Mouse (Mus musculus) limb, embryonic 11.5 days (tissue): ENCODE measurements at regions not wholly inside any gene's neighbourhood (a gene's known extent, or its start where the extent isn't known, plus 50 kb on each side); places are given as distances from the start of the nearest gene placed in this dataset.

Experiments
- ATAC-seq: fragments of 200-750 bp; cut with Nextera tagmentation; 2 replicates; pipeline ENCODE4 v1.8.0; 2017; ENCODE audit warnings: low read depth; ENCODE audit not compliant: insufficient number of reproducible peaks, low FRiP score, low TSS enrichment
- DNase-seq: peaks from one replicate; pipeline ENCODE4 v3.0.0-alpha.2; 2015; ENCODE audit warnings: low spot score
- H3K27ac ChIP-seq: fragments of 300-500 bp; sonication (generic); replicated peaks from 2 replicates; pipeline ENCODE4 v1.5.1; 2014; ENCODE audit warnings: low read depth, mild to moderate bottlenecking, low read length
- H3K27me3 ChIP-seq: fragments of 300-500 bp; sonication (generic); 2 replicates; pipeline ENCODE4 v1.6.1; 2014; ENCODE audit warnings: mild to moderate bottlenecking, low read length, mixed read lengths; ENCODE audit not compliant: control insufficient read depth, insufficient read depth
- H3K36me3 ChIP-seq: fragments of 300-500 bp; sonication (generic); 2 replicates; pipeline ENCODE4 v1.6.1; 2014; ENCODE audit warnings: mild to moderate bottlenecking, low read length, moderate library complexity, mixed read lengths; ENCODE audit not compliant: control insufficient read depth, insufficient read depth
- H3K4me1 ChIP-seq: fragments of 300-500 bp; sonication (generic); 2 replicates; pipeline ENCODE4 v1.6.1; 2014; ENCODE audit warnings: low read length, mixed read lengths; ENCODE audit not compliant: control insufficient read depth, insufficient read depth
- H3K4me2 ChIP-seq: fragments of 300-500 bp; sonication (generic); 2 replicates; pipeline ENCODE4 v1.6.1; 2014; ENCODE audit warnings: low read depth, mild to moderate bottlenecking, moderate library complexity; ENCODE audit not compliant: severe bottlenecking
- H3K4me3 ChIP-seq: fragments of 300-500 bp; sonication (generic); 2 replicates; pipeline ENCODE4 v1.5.1; 2014; ENCODE audit warnings: low read depth, low read length
- H3K9ac ChIP-seq: fragments of 300-500 bp; sonication (generic); 2 replicates; pipeline ENCODE4 v1.6.1; 2014; ENCODE audit warnings: mild to moderate bottlenecking, low read length
- H3K9me3 ChIP-seq: fragments of 300-500 bp; sonication (generic); 2 replicates; pipeline ENCODE4 v1.6.1; 2016; ENCODE audit warnings: low read length; ENCODE audit not compliant: control insufficient read depth
- WGBS: fragments of 180-500 bp; shearing (Covaris S2); extraction: QIAGEN DNeasy Blood & Tissue Kit; methylation state at CpG from one replicate; pipeline ENCODE4 v1.1.7; 2014; 5-methylcytosine and 5-hydroxymethylcytosine counted together

DNA sequence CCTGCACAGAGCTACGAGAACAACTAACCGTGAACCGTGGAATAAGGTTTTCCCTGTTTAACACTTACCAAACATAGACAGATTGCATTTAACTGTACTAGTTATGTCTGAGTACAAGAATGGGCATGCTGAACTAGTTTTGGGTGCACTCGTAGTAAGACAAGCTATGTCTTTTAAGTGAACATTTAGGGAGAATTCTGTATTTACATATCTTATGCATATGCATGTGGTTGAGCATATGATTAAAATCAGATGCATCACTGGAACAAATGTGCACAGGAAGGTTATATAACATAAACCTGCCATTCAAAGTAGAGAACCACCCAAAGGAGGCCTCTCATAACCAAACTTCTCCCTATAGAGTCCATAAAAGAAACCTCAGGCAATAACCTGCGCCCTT lies 140.3 kb downstream of the Snx10 start:
- Histone ChIP-seq H3K4me3 (no peak overlapping the region), H3K9ac (no peak overlapping the region), H3K27ac (no peak overlapping the region), H3K36me3 (no peaks in the 10 kb centered on the region), H3K4me2 (no peak overlapping the region), H3K27me3 (no peaks in the 10 kb centered on the region), H3K9me3 (peaks cover 3% of the 10 kb centered on the region; the same call in 1 of the 2 replicates), H3K4me1 (no peaks in the 10 kb centered on the region)
- ATAC-seq (no peak), DNase-seq (no peak)
- 93% methylated on average over 5 of the region's 5 CpGs for WGBS

DNA sequence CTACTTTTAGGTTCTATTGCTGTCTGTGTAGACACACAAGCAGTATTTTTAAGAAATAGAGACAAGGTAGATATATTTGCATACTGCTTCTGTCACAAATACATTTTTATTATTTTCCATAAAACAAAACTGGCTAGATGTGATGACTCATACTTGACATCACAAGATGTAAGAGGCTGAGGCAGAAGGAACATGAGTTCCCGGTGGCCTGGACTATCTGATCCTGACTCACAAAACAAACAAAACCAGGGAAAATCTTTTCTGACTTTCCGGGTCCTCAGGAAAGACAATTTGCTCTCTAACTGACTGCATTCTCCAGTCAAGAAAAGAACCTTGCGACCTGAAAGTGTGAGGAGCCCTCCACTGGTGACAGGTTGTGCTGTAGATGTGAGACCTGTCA lies 143.3 kb downstream of the Snx10 start:
- no peak overlapping the region for H3K27ac ChIP-seq
- WGBS, result 83% methylated on average over 3 of the region's 3 CpGs
- no peaks in the 10 kb centered on the region for H3K36me3 ChIP-seq
- no peak overlapping the region for H3K9ac ChIP-seq
- H3K4me1 ChIP-seq, result no peaks in the 10 kb centered on the region
- DNase-seq (no peak), ATAC-seq (no peak)
- H3K4me2 ChIP-seq, result no peak overlapping the region
- H3K27me3 ChIP-seq, result no peaks in the 10 kb centered on the region
- H3K4me3 ChIP-seq, result no peak overlapping the region
- H3K9me3 ChIP-seq, result peaks cover 3% of the 10 kb centered on the region; the same call in 1 of the 2 replicates

DNA sequence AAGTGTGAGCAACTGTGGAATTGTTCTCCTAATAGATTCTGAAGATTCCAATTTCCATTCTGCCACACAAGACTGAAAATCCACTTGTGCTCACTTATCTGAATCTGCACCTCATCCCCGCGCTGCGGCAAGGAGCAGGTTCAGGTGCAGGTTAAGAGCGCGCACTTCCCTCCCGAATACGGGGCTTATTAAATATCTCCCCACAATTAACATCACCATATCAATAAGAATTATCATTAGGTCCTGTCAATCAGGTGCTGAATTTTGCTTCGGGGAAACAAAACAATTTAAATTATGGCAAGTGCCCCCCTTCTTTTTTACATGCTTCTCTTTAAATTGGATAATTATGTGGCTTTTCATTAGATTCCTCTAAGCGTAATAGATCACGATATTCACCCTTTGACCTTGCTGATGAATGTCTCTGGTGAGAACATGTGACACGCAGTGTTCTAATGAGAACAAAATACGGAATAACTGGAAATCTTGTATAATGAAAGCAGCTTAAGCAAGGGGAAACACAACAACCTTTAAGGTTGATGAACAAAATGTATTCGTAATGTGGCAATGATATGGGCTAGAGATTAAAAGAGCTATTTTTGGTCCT lies 151.7 kb downstream of the Snx10 start:
- Histone ChIP-seq H3K9ac (no peak overlapping the region), H3K9me3 (no peaks in the 10 kb centered on the region), H3K4me1 (peaks cover 3% of the 10 kb centered on the region), H3K27me3 (no peaks in the 10 kb centered on the region), H3K4me2 (no peak overlapping the region), H3K27ac (no peak overlapping the region), H3K4me3 (no peak overlapping the region), H3K36me3 (no peaks in the 10 kb centered on the region)
- DNase-seq (no peak), ATAC-seq (no peak)
- 79% methylated on average over 13 of the region's 13 CpGs for WGBS

DNA sequence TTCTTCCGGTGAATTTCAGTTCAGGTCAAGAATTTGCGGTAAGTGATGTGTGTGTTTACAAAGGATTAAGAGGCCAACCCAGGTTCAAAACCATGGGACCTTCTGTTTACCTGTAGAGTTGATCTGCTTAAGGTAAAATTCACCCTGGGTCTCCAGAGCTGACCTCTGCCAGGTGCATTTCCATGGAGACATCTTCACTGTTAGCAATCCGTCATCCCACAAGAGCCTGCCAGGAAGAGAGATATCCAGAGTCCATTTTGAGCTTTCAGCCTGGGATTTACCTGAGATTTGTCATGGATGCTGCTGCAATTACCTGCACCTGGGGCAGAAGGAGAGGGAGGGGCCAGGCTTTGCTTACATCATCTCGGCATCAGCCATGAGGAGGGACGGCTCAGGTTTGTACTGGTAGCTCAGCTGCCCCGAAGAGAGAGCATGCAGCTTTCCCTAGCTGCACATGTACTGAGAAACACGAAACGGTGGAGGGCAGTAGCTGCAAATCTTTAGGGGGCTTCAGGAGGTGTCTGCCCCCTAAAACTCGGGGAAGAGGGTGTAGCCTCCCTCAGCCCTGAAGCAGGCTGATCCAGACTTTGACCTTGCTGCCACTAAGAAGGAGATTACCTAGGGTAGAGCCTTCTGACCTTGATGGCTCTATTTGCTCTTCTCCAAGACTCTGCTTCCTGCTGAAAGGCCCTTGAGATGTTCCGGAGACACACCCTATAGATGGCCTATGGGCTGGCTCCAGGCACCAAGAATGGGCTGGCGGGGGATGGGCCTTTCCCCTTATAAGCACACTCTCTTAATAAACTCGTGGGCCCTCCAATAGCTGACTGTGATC lies 153.7 kb downstream of the Snx10 start:
- H3K27ac ChIP-seq, result no peak overlapping the region
- no peak for DNase-seq
- H3K27me3 ChIP-seq, result no peaks in the 10 kb centered on the region
- no peak for ATAC-seq
- WGBS, result 81% methylated on average over 12 of the region's 12 CpGs
- no peak overlapping the region for H3K4me3 ChIP-seq
- H3K4me2 ChIP-seq, result no peak overlapping the region
- H3K9me3 ChIP-seq, result no peaks in the 10 kb centered on the region
- no peak overlapping the region for H3K9ac ChIP-seq
- H3K36me3 ChIP-seq, result no peaks in the 10 kb centered on the region
- peaks cover 7% of the 10 kb centered on the region for H3K4me1 ChIP-seq

DNA sequence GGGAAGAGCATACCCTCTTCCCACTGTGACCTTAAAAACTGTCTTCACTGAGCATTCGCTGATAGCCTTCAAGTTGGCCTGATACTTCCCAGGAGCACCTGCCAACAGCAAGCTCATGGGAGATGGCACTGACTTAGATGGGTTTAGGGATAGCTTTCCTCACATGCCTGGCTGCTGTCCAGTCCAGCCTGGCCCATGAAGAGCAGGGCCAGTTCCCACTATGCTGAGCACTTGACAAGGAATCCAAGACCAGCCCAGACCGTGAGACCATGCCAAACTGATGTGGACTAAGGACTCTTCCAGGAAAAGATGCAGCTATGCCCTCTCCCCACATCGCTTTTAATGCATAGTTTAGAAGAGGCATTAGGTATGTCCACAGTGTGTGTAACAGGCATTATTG lies 155.0 kb downstream of the Snx10 start:
- H3K27me3 ChIP-seq, result no peaks in the 10 kb centered on the region
- no peak overlapping the region for H3K27ac ChIP-seq
- no peak overlapping the region for H3K4me2 ChIP-seq
- DNase-seq (no peak), ATAC-seq (no peak)
- no peaks in the 10 kb centered on the region for H3K36me3 ChIP-seq
- H3K4me1 ChIP-seq, result peaks cover 7% of the 10 kb centered on the region
- no peak overlapping the region for H3K9ac ChIP-seq
- WGBS, result 90% methylated on average over 3 of the region's 3 CpGs
- H3K4me3 ChIP-seq, result no peak overlapping the region
- H3K9me3 ChIP-seq, result no peaks in the 10 kb centered on the region

DNA sequence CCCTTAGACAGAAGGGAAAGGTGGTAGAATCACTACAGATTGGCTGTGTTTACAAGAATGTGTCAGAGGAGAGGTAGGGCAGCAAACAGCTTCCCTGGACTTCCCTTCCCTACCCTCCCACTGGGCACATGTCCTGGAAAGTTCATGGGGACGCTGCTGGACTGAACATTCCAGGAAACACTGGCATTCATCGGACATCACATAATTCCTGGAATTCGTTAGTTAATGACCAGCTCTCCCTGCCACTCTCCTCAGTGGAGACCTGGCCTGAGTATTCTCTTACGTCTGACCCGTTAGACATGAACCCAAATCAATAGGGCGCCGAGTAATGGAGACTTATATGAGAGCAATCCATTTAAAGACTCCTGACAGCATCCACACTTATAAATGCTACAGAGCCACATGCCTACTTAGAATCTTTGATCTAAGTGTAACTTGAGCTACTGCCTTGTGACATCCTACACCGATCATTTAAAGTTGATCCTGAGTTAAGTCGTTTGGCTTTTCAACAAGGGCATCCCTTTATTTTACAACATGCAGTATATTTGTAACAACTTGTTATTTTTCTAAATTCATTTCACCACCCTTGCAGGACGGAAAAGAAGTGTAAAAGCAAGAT lies 156.6 kb downstream of the Snx10 start:
- no peaks in the 10 kb centered on the region for H3K27me3 ChIP-seq
- H3K4me3 ChIP-seq, result no peak overlapping the region
- H3K4me1 ChIP-seq, result peaks cover 13% of the 10 kb centered on the region
- 13% methylated on average over 10 of the region's 10 CpGs for WGBS
- H3K9ac ChIP-seq, result no peak overlapping the region
- H3K36me3 ChIP-seq, result no peaks in the 10 kb centered on the region
- no peak for DNase-seq
- no peaks in the 10 kb centered on the region for H3K9me3 ChIP-seq
- ATAC-seq, result no peak
- no peak overlapping the region for H3K4me2 ChIP-seq
- H3K27ac ChIP-seq, result no peak overlapping the region

DNA sequence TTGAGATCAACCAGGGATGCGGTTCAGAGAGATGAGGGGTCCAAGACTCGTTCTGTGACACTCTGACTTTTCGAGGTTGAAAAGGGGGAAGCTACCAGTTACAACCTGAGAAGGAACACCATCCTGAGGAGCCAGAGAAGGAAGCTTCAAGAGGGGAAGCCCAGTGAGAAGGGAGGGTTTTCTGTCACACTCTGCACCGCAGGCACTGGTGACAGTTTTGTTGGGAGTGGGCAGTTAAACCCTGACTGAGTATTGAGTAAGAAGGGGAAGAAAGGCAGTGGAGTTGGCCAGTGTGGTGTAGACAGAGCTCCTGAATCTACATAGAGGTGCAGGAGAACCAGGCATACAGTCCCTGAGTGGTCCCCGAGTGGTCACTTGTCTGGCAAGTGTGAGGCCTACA lies 159.4 kb downstream of the Snx10 start:
- ATAC-seq (no peak), DNase-seq (no peak)
- no peak overlapping the region for H3K9ac ChIP-seq
- no peaks in the 10 kb centered on the region for H3K36me3 ChIP-seq
- H3K4me3 ChIP-seq, result no peak overlapping the region
- no peaks in the 10 kb centered on the region for H3K9me3 ChIP-seq
- WGBS, result 92% methylated on average over 5 of the region's 5 CpGs
- H3K4me1 ChIP-seq, result peaks cover 17% of the 10 kb centered on the region
- H3K27ac ChIP-seq, result no peak overlapping the region
- H3K4me2 ChIP-seq, result no peak overlapping the region
- H3K27me3 ChIP-seq, result no peaks in the 10 kb centered on the region

DNA sequence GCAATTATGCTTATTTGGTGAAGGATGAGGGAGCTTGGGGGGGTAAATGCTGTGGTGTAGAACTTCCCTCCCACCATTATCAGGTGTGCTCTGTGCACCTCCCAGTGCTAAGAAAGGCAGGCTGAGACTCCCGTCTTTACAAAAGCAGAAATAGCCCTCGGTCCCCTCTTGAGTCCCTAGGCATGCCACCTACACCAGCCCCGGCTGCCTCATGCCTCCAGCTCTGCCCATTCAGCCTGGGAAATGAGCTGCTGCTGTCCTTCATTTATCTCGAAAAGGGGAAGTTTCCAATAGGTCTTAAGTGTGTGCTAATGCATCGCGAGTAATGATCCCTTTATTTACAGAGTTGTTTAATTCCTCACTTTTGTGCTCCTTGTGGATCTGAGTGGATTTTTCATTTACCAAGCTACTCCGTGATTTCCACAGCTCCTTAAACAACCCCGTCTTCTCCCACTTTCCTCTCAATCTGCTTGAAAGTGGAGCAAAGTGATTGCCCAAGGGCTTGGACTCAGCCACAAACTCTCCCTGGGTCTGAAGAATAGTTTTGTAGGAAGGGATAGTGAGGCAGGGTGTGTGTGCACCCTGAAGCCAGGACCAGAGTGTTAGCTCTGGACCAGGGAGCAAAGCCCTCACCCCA lies 162.1 kb downstream of the Snx10 start:
- DNase-seq (no peak), ATAC-seq (no peak)
- Histone ChIP-seq H3K9ac (no peak overlapping the region), H3K27ac (no peak overlapping the region), H3K4me3 (no peak overlapping the region), H3K9me3 (no peaks in the 10 kb centered on the region), H3K36me3 (no peaks in the 10 kb centered on the region), H3K27me3 (no peaks in the 10 kb centered on the region), H3K4me2 (no peak overlapping the region), H3K4me1 (peaks cover 10% of the 10 kb centered on the region)
- 70% methylated on average over 8 of the region's 8 CpGs for WGBS
